Mouse (Mus musculus) frontal cortex, postnatal 25 days (tissue): ENCODE results near the gene Naa15.
"Not testable (repeated sequence)": the region's sequence is repeated elsewhere in the genome, so short reads cannot be mapped to it uniquely, and the experiment has no call there.

Source experiments
- DNase-seq, 2 experiments: peaks; one replicate each; pipeline ENCODE4 v3.0.0; 2022; ENCODE audit warnings: low spot score in 2 of 2

Gene Naa15

GRCm38 (mm10) chr3:51415098-51416072 is at the start of gene Naa15:
Gene Naa15 (plus strand): TSS chr3:51415148.
- DNase-seq: peak; percentile 90 to 95

GRCm38 (mm10) chr3:51365517-51365882 is 49.4 kb upstream of the Naa15 start:
- DNase-seq: no peak

- no peak for DNase-seq
Observed at GRCm38 (mm10) chr3:51366926-51367325, 48.0 kb upstream of the Naa15 start.

DNA sequence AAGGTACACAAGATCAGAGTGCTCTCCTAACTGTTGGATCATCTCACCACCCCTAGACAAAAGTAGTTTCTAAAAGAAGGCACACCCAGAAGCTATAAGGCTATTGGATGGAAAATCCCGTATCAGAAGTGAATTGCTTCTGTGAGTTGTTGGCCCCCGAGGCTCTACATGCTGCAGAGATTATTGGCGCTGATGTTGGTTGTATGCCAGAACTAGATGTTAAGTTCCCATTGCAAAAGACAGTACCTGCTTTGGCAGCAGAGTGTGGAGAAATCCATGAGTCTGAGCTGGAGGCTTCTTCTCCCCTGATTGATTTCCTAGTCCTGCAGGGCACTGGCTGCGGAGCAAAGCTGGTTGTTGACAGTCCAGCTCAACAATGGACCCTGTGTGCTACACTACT is 46.9 kb upstream of the Naa15 start:
- DNase-seq: no peak

DNA sequence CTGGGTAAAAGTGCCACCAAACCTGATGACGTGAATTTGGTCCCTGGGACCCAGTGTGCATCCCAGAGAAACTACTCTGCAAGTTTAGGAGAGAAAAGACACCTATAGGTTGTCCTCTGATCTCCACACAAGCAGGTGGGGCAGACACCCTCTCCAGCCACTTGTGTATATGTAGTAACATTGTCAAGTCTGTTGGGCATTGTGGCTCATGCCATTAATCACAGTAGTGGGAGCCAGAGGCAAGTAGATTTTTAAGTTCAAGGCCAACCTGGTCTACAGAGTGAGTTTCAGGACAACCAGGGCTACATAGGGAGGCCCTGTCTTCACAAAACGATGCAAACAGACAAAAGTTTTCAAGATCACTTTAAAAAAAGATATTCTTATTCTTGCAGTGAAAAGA is 43.1 kb upstream of the Naa15 start:
- DNase-seq: no peak

GRCm38 (mm10) chr3:51372883-51373282 is 42.1 kb upstream of the Naa15 start:
- no peak for DNase-seq

DNA sequence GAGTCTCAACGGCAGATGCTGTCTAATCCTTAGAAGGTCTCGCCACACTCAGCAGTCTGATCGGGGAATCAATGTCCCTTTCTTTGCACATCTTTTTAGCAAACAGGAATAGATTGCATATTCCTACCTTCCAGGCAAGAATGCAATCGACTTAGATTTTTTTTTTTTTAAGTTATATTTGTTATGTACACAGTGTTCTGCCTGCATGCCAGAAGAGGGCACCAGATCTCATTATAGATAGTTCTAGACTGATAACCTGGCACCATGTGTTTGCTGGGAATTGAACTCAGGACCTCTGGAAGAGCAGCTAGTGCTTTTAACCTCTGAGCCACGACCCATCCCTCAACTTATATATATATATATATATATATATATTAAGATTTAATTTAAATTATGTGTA is 41.4 kb upstream of the Naa15 start:
- DNase-seq: no peak

DNA sequence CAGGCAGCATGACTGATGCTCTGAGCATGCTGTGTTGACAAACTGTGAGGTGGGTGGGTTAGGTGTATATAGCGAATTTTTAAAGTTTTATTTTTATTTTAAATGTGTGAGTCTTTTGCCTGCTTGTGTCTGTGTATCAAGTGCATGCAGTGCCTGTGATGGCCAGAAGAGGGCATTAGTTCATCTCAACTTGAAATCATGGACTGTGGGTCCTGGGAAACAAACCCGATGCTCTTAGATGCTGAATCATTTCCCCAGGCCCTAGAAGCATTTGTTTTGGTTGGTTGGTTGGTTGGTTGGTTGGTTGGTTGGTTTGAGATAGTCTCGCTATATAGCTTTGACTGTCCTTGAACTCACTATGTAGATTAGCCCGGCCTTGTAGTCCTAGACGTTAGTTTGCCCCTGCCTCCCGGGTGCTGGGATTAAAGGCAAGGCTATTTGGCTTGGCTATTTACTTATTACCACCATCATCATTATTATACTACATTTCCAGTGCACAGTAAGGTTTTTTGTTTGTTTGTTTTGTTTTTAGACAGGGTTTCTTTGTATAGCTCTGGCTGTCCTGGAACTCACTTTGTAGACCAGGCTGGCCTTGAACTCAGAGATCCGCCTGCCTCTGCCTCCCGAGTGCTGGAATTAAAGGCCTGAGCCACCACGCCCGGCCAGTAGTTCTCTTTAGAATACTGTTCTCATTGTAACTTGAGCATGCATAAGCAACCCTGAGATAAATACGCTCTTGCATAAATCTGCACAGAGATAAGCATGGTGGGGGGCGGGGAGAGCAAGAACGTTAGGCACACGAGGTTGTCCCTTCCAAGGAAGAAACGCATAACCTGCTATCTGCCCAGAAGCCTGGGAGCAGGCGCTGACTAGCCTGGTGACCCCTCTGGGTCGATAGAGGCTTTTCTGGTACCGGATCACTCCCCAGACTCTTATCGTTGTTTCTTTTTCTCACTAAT is 39.4 kb upstream of the Naa15 start:
- DNase-seq: no peak

DNA sequence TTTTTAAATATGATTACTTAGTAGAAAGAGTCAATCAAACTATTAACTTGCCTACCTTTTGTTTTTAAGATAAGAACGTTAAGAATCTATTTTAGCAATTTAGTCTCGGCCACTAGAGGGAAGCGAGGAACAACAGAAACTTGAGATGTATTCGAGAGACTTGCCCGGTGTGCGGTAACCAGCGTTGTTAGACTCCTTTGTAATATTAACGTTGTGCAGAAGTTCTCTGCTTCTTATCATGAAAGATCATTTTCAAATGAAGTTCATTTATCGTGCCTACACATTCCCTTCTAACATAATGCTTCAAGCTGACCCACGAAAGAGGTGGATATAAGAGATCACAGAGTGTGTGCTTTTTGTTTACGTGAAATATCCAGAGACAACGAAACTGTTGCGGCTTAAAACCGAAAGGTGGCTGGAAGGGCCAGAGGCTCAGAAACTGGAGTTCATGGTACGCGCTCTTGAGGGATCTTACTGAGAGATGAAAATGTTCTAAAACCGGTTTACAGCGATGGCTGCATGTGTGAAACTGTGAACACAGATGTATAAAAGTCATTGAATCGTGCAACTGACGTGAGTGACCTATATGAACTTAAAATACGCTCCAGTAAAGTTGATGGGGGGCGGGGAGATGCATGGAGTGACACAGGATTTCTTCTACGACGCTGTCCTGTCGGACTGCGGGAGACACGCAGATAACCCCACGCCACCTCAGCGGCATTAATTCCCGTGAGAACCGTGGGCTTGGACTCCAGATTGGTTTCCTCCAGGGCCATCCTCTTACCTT is 36.9 kb upstream of the Naa15 start:
- DNase-seq: no peak

DNA sequence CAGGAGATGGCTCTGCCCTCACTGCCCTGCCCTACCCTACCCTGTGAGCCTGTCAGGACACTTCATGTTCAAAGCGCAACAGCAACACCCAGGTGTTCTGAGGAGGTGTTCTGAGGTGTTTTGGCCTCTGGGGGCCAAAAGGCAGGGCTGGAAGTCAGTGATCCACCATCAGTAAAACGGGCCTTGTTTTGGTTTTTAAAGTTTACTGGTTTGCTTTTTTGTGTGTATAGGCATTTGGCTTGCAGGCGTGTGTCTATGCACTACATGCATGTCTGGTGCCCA is 36.3 kb upstream of the Naa15 start:
- DNase-seq: no peak

- DNase-seq: no peak
Observed at GRCm38 (mm10) chr3:51379786-51380659, 34.9 kb upstream of the Naa15 start.

DNA sequence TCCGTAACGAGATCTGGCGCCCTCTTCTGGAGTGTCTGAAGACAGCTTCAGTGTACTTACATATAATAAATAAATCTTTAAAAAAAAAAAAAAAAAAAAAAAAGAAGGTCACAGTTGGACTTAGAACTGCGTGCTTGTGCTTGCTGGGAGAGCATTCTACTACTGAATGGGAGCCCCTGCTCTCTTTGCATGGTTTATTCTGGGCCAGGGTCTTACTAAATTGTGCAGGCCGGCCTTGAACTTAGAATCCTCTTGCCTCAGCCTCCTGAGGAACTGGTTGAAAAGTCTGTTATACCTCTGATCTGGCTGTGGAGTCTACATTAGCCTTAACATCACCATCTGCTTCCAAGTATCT is 34.3 kb upstream of the Naa15 start:
- no peak for DNase-seq

DNA sequence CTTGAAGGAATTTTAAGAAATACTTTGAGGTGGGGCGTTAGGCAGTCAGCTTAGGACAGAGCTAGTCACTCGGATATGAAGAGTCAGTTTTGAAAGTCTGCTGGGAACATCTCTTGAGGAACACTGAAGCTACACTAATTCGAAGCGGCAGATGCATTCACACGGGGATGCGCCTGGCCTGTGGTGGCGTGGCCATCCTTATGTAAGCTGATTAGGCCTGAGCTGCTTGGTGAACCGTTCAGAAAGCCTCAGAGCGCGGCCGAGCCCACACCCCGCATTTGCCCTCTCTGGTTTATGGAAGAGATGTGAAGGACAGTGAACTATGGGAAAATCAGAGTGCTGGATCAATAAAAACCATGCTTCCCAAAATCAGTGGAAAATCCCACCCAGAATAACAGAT is 31.5 kb upstream of the Naa15 start:
- no peak for DNase-seq

GRCm38 (mm10) chr3:51386441-51387133 is 28.4 kb upstream of the Naa15 start:
- DNase-seq: no peak

GRCm38 (mm10) chr3:51387134-51387451 is 27.9 kb upstream of the Naa15 start:
- DNase-seq: no peak

DNA sequence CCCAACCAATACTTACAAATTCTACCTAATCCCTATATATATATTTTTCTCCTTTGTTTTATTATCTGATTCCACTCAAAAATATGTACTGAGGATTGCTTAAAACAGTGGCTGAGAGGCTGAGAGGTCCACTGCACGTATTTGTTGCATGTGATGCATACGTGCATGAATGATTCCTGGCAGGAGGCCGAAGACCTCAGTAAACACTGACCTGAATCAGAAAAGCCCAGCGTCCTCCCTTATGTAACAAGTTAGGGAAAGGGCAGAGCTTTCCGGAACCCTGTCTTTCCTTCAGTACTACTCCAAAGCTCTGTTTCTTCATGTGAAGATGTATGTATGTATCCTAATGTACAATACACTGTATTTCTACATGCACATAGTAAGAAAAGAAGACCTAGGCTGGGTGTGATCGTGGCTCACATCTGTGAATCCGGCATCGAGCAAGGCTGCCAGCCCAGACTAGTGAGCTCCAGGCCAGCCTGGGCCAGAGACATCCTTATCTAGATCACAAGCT is 27.0 kb upstream of the Naa15 start:
- DNase-seq: no peak

GRCm38 (mm10) chr3:51388904-51389303 is 26.0 kb upstream of the Naa15 start:
- DNase-seq: no peak

DNA sequence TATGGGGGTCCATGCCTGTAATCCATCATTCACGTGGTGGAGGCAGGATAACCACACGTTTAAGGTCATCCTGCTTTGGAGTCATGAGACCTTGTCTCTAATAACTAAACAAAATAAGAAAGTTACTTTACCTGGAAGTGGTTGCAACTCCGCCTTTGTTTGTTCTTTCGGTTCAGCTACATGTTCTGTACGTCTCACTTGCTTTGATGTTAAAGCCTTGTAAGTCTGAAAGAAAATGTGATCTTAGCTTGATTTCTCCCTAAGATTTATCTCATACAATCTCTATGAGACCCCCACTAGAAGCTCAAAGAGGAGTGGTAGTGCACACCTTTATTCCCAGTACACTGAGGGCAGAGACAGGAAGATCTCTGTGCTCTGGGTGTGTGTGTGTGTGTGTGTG is 23.9 kb upstream of the Naa15 start:
- no peak for DNase-seq

DNA sequence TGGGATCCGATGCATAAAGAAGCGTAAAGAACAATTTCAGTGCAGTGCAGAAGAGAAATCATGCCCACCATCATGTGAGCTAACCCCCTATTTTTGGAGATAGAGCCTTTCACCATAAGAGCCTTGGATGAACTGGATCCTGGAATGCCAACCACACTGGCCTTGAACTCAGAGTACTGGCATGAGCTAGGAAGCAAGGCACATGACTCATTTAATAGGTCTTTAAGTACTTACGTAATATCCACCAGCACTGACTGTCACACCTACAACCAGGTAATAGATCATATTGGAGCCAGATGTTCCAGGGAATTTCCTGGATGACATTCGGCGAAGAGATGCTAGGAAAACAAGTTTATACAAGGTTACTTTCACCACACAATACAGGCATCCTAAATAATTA is 23.4 kb upstream of the Naa15 start:
- no peak for DNase-seq

- DNase-seq: not testable (repeated sequence)
Observed at GRCm38 (mm10) chr3:51393018-51393417, 21.9 kb upstream of the Naa15 start.
